Mouse (Mus musculus): ENCODE measurements around the gene Elovl3. TPM values are rescaled to one million over a fixed set of nuclear protein-coding genes. Genes with fewer than 3 reads are reported as not detected.
"Not testable (repeated sequence)": the region's sequence is repeated elsewhere in the genome, so short reads cannot be mapped to it uniquely, and the experiment has no call there.

The Elovl3 gene
- total and polyA plus RNA-seq, 2 experiments = 2.6 to 9.8 TPM

- Histone ChIP-seq H3K9ac (ENCODE audit: low read depth, low read length) (no peak overlapping the region), H3K4me1 (ENCODE audit: control insufficient read depth, insufficient read depth, low read length) (peaks cover 12% of the 10 kb centered on the region), H3K79me2 (ENCODE audit: control insufficient read depth, insufficient read depth, low read length) (no peaks in the 10 kb centered on the region), H3K27ac (replicated peaks; ENCODE audit: insufficient read depth, low read depth, low read length) (no peak overlapping the region), H3K27me3 (ENCODE audit: control insufficient read depth, insufficient read depth, low read length) (no peaks in the 10 kb centered on the region), H3K36me3 (ENCODE audit: control insufficient read depth, insufficient read depth, low read length) (no peaks in the 10 kb centered on the region), H3K4me3 (ENCODE audit: insufficient read depth, low read depth, low read length) (no peak overlapping the region)
- 86% methylated on average over 4 of the region's 4 CpGs for WGBS
- TF ChIP-seq CTCF (IDR thresholded peaks at IDR 0.05; ENCODE audit: low read depth, low read length) = no peak
- TF ChIP-seq POLR2A (IDR thresholded peaks at IDR 0.05; ENCODE audit: extremely low read depth, insufficient read depth, low read length) = no peak
- DNase-seq (ENCODE audit: extremely low read depth, low read depth, low spot score) = no peak
These were observed 5.4 kb upstream of the Elovl3 start for GRCm38 (mm10) chr19:46126301-46126700.

GRCm38 (mm10) chr19:46129737-46130136, 2.0 kb upstream of the Elovl3 start:
- not testable (repeated sequence) for H3K36me3 ChIP-seq (ENCODE audit: control insufficient read depth, insufficient read depth, low read length)
- 69% methylated on average over 6 of the region's 6 CpGs for WGBS

DNA sequence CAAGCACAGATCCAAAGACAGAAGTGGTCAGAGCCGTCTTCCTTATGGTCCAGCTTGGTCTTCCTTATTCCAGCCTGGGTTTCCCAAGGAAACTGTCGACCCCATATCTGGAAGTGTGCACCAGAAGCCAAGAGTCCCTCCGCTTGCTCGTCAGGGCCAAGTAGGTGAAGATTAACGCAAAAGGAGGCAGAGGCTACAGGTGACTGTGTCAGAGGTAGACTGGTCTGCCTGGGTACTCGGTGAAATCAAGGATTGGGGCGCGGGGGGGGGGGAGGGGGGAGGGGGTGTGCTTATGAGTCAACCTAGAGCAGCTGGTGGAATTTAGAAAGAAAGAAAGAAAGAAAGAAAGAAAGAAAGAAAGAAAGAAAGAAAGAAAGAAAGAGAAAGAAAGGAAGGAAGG, 414 bp upstream of the Elovl3 start:
- no peaks in the 10 kb centered on the region for H3K79me2 ChIP-seq (ENCODE audit: control insufficient read depth, insufficient read depth, low read length)
- peak overlapping the region; percentile 41; the same call in 1 of the 2 replicates for H3K27ac ChIP-seq (replicated peaks; ENCODE audit: insufficient read depth, low read depth, low read length)
- H3K4me3 ChIP-seq (ENCODE audit: insufficient read depth, low read depth, low read length) = no peak overlapping the region; the same call in 1 of the 2 replicates
- WGBS = 8% methylated on average over 8 of the region's 8 CpGs
- no peaks in the 10 kb centered on the region for H3K27me3 ChIP-seq (ENCODE audit: control insufficient read depth, insufficient read depth, low read length)
- H3K9ac ChIP-seq (ENCODE audit: low read depth, low read length) = peak overlapping the region; percentile 30
- no peaks in the 10 kb centered on the region for H3K36me3 ChIP-seq (ENCODE audit: control insufficient read depth, insufficient read depth, low read length)
- DNase-seq (ENCODE audit: extremely low read depth, low read depth, low spot score) = peak; percentile 59
- TF ChIP-seq POLR2A (IDR thresholded peaks at IDR 0.05; ENCODE audit: extremely low read depth, insufficient read depth, low read length) = no peak
- peaks cover 19% of the 10 kb centered on the region for H3K4me1 ChIP-seq (ENCODE audit: control insufficient read depth, insufficient read depth, low read length)

More at GRCm38 (mm10) chr19:46129737-46130136, 2.0 kb upstream of the Elovl3 start:
- H3K27me3 ChIP-seq (ENCODE audit: control insufficient read depth, insufficient read depth, low read length); H3K4me3 ChIP-seq (ENCODE audit: insufficient read depth, low read depth, low read length); H3K9ac ChIP-seq (ENCODE audit: low read depth, low read length); H3K27ac ChIP-seq (replicated peaks; ENCODE audit: insufficient read depth, low read depth, low read length); DNase-seq (ENCODE audit: extremely low read depth, low read depth, low spot score); H3K79me2 ChIP-seq (ENCODE audit: control insufficient read depth, insufficient read depth, low read length): not testable (repeated sequence)
- peaks cover 18% of the 10 kb centered on the region for H3K4me1 ChIP-seq (ENCODE audit: control insufficient read depth, insufficient read depth, low read length)

GRCm38 (mm10) chr19:46132577-46132976, 880 bp downstream of the Elovl3 start:
- Histone ChIP-seq H3K36me3 (ENCODE audit: control insufficient read depth, insufficient read depth, low read length) (no peaks in the 10 kb centered on the region), H3K27ac (replicated peaks; ENCODE audit: insufficient read depth, low read depth, low read length) (no peak overlapping the region; the same call in 1 of the 2 replicates), H3K4me1 (ENCODE audit: control insufficient read depth, insufficient read depth, low read length) (peaks cover 22% of the 10 kb centered on the region), H3K79me2 (ENCODE audit: control insufficient read depth, insufficient read depth, low read length) (no peaks in the 10 kb centered on the region), H3K27me3 (ENCODE audit: control insufficient read depth, insufficient read depth, low read length) (no peaks in the 10 kb centered on the region), H3K9ac (ENCODE audit: low read depth, low read length) (peak overlapping the region; percentile 15), H3K4me3 (ENCODE audit: insufficient read depth, low read depth, low read length) (peak overlapping the region; percentile 57)
- TF ChIP-seq POLR2A (IDR thresholded peaks at IDR 0.05; ENCODE audit: extremely low read depth, insufficient read depth, low read length) = no peak
- TF ChIP-seq CTCF (IDR thresholded peaks at IDR 0.05; ENCODE audit: low read depth, low read length) = no peak
- DNase-seq (ENCODE audit: extremely low read depth, low read depth, low spot score) = peak; percentile 59
- 30% methylated on average over 6 of the region's 6 CpGs for WGBS

GRCm38 (mm10) chr19:46135297-46135696, 3.6 kb downstream of the Elovl3 start:
- Histone ChIP-seq H3K9ac (ENCODE audit: low read depth, low read length) (peak overlapping the region; percentile 71; the same call in 1 of the 2 replicates), H3K27ac (replicated peaks; ENCODE audit: insufficient read depth, low read depth, low read length) (peak overlapping the region; percentile 45; the same call in 1 of the 2 replicates), H3K36me3 (ENCODE audit: control insufficient read depth, insufficient read depth, low read length) (no peaks in the 10 kb centered on the region), H3K4me1 (ENCODE audit: control insufficient read depth, insufficient read depth, low read length) (peaks cover 22% of the 10 kb centered on the region), H3K79me2 (ENCODE audit: control insufficient read depth, insufficient read depth, low read length) (no peaks in the 10 kb centered on the region), H3K27me3 (ENCODE audit: control insufficient read depth, insufficient read depth, low read length) (no peaks in the 10 kb centered on the region), H3K4me3 (ENCODE audit: insufficient read depth, low read depth, low read length) (peak overlapping the region; percentile 68; the same call in 1 of the 2 replicates)
- 1% methylated on average over 12 of the region's 12 CpGs for WGBS
- peak; percentile 74 for DNase-seq (ENCODE audit: extremely low read depth, low read depth, low spot score)
- TF ChIP-seq CTCF (IDR thresholded peaks at IDR 0.05; ENCODE audit: low read depth, low read length) = peak; percentile 99
- no peak for TF ChIP-seq POLR2A (IDR thresholded peaks at IDR 0.05; ENCODE audit: extremely low read depth, insufficient read depth, low read length)

DNA sequence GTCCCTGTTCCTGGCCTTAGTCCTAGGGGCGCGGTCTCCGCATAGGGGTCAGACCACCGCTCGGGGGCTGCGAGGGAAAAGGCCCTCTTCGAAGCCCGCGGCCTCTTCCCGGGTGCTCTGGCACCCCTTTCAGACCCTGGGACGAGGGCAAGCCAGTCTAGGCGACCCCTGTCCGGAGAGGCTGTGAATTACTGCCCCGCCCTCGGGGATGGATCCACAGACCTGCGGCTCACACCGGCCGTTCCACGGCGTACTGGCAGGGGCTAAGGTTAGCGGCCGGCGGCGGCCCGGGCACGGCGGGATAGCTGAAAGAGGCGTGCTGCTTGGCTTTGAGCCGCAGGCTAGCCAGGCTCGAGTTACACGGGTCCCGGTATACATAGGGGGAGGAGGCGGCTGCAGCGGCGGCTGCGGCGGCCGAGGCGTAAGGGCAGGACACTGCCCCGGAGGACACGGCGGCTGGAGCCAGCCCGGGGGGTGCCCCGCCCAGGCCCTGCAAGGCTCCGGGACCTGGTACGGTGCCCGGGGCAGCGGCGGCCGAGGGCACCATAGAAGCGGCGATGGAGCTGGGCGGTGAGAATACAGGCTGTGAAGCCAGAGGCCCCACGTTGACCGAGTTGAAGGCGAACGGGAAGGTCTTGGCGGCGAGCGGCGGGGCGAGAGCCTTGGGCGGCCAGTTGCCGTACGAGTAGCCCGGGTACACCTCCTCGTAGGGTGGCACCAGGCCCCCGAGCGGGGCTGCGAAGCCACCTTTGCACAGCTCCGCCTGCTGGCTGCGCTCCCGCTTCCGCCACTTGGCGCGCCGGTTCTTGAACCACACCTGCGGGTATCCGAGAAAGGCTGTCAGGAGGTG, 4.3 kb downstream of the Elovl3 start:
- Histone ChIP-seq H3K79me2 (ENCODE audit: control insufficient read depth, insufficient read depth, low read length) (no peaks in the 10 kb centered on the region), H3K9ac (ENCODE audit: low read depth, low read length) (peak overlapping the region; percentile 71), H3K27me3 (ENCODE audit: control insufficient read depth, insufficient read depth, low read length) (no peaks in the 10 kb centered on the region), H3K4me3 (ENCODE audit: insufficient read depth, low read depth, low read length) (peak overlapping the region; percentile 68), H3K4me1 (ENCODE audit: control insufficient read depth, insufficient read depth, low read length) (peaks cover 22% of the 10 kb centered on the region), H3K27ac (replicated peaks; ENCODE audit: insufficient read depth, low read depth, low read length) (peak overlapping the region; percentile 76), H3K36me3 (ENCODE audit: control insufficient read depth, insufficient read depth, low read length) (no peaks in the 10 kb centered on the region)
- peak; percentile 74 for DNase-seq (ENCODE audit: extremely low read depth, low read depth, low spot score)
- TF ChIP-seq CTCF (IDR thresholded peaks at IDR 0.05; ENCODE audit: low read depth, low read length) = peak; percentile 58
- no peak for TF ChIP-seq POLR2A (IDR thresholded peaks at IDR 0.05; ENCODE audit: extremely low read depth, insufficient read depth, low read length)
- WGBS = under 1% methylated on average over 77 of the region's 79 CpGs

Measured in liver, adult 2 months (tissue).